Mouse (Mus musculus) cortical plate, adult 2 months (tissue): ENCODE measurements around the gene Sh2d3c. TPM values are rescaled to one million over a fixed set of nuclear protein-coding genes. Genes with fewer than 3 reads are reported as not detected.

Experiments
- H3K27ac ChIP-seq: fragments of 200-500 bp; 2 replicates; pipeline ENCODE4 v1.5.1; 2012; ENCODE audit warnings: low read length, control low read depth, inconsistent platforms; ENCODE audit not compliant: insufficient read depth
- H3K4me1 ChIP-seq: fragments of 200-500 bp; 2 replicates; pipeline ENCODE4 v1.6.1; 2011; ENCODE audit warnings: low read length; ENCODE audit not compliant: control insufficient read depth, insufficient read depth
- H3K4me3 ChIP-seq: fragments of 200-500 bp; 2 replicates; pipeline ENCODE4 v1.5.1; 2011; ENCODE audit warnings: mild to moderate bottlenecking, low read length, control low read depth; ENCODE audit not compliant: insufficient read depth
- CTCF ChIP-seq: fragments of 200-500 bp; IDR thresholded peaks from 2 replicates; pipeline ENCODE4 v1.5.1; 2011; ENCODE audit warnings: mild to moderate bottlenecking, control low read depth, low read length; ENCODE audit not compliant: insufficient read depth; ENCODE audit errors: extremely low read depth
- POLR2A ChIP-seq: fragments of 200-500 bp; IDR thresholded peaks from 2 replicates; pipeline ENCODE4 v1.6.1; 2011; ENCODE audit warnings: mild to moderate bottlenecking, low read length, control low read depth; ENCODE audit not compliant: insufficient read depth; ENCODE audit errors: extremely low read depth
- polyA plus RNA-seq: library from polyadenylated mRNA; depleted of rRNA; stranded (reverse); fragments of >200 nt; gene quantifications from 2 replicates; pipeline ENCODE4 v1.2.3, GENCODE M21; 2012

Gene Sh2d3c
- polyA plus RNA-seq, 1 experiment: 29.7 TPM

DNA sequence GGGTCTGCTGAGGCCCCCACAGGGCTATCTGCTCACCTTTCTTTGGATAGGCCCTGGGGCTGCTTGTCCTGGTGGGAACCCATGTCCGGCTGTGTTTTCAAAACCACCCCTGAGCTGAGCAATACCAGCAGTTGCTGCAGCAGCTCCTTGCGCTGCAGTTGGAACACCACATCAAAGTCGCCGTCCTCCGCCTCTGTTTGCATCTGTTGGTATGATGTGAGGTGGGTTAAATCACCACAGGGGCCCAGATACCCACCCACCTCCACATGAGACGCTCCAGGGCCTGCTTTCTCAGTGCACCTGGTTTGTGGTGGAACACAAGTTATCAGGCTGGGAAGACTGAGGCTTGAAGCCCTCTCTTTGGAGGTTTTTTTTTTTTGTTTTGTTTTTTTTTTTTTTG lies 57.2 kb downstream of the Sh2d3c start:
- no peak for TF ChIP-seq POLR2A
- no peak overlapping the region for H3K27ac ChIP-seq
- H3K4me1 ChIP-seq: no peaks in the 10 kb centered on the region
- no peak overlapping the region for H3K4me3 ChIP-seq

DNA sequence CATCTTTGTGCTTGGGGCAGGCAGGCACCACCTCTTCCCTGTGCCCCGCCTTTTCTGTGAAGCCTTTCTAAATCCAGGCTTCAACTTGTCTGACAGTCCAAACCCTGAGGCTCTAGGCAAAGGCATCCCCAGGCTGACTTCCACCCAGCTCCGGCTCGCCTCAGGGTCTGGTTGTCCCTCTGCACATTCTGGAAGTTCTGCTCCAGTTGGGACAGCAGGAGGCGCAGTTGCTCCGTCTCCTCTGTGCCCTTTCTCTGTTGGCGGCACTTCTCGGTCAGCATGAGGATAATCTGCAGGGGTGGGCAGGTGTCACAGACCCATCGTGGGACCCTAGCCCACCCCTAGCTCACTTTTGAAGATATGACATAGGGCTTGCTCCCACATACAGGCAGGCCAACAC lies 58.3 kb downstream of the Sh2d3c start:
- H3K4me3 ChIP-seq: no peak overlapping the region
- no peak overlapping the region for H3K27ac ChIP-seq
- peak; percentile 88 for TF ChIP-seq CTCF
- no peak for TF ChIP-seq POLR2A
- peaks cover 1% of the 10 kb centered on the region; the same call in 1 of the 2 replicates for H3K4me1 ChIP-seq

DNA sequence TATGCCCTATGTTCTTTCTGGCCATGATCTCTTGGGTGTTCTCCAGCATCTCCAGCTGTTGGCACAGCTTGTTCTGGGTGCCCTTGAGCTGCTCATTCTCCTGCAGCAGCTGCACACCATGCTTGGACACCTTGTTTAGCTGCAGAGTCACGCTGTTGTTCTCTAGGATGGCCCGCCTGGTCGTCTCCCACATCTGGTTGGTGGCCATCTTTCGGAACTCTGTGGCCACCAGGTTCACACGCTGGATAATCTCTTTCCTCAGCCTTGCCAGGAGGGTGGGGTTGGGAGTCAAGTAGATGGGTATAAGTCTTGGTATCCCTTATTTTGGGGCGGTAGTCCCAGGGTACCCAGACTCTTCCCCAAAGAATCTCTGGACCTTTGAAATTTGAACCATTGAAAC lies 58.9 kb downstream of the Sh2d3c start:
- H3K4me1 ChIP-seq: peaks cover 1% of the 10 kb centered on the region; the same call in 1 of the 2 replicates
- H3K4me3 ChIP-seq: no peak overlapping the region
- no peak overlapping the region for H3K27ac ChIP-seq
- TF ChIP-seq POLR2A: no peak
- TF ChIP-seq CTCF: no peak

DNA sequence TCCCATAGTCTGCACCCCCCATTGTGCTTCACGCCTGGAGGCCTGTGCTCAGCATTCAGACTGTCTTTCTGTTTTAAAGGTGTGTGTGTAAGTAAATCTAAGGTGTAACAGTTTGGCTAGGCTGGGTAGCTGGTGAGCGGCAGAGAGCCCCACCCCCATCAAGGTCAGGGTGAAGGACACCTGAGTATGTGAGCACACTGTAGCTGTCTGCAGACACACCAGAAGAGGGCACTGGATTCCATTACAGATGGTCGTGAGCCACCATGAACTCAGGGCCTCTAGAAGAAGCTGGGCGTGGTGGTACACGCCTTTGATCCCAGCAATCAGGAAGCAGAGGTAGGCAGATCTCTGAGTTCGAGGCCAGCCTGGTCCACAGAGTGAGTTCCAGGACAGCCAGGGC lies 60.9 kb downstream of the Sh2d3c start:
- TF ChIP-seq POLR2A (no peak), CTCF (no peak)
- Histone ChIP-seq H3K27ac (no peak overlapping the region), H3K4me3 (no peak overlapping the region), H3K4me1 (peaks cover 1% of the 10 kb centered on the region; the same call in 1 of the 2 replicates)

DNA sequence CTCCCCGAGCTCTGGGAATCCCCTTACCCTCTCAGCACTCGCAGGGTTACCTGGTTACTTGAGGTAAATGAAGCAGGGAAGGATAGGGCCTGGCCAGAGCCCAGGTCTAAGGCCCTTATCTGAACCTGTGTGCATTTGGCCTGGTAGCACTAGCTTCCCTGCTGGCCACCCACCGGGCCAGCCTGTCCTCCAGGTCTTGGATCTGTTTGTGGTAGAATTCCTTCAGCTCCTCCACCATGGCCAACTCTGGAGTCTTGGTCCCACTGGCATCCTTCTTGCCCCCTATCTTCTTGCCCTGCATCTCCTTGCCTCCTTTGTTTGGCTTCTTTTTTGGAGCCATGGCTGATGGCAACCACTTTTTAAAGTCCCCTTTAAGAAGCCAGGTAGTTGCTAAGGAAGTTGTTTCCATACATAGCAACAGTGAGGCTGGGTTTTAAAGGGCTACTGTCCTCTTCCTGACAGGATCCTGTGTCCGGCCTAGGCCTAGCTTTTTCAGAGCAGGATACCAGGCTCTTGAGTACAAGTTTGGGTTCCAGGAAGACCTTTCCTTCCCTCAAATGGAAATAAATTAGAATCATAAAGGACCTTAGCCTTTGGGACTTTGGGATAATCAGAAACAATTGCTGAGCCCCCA lies 63.3 kb downstream of the Sh2d3c start, which contains the start of gene Cfap157:
Cfap157 (minus strand) TSS at position 381 of the 634 bp plus-strand sequence.
- peak within 1 kb of the TSS; percentile 25; the same call in 1 of the 2 replicates for H3K4me3 ChIP-seq
- H3K27ac ChIP-seq: no peak within 1 kb of the TSS
- no peak for TF ChIP-seq CTCF
- H3K4me1 ChIP-seq: peaks cover 1% of the 10 kb centered on the region; the same call in 1 of the 2 replicates

DNA sequence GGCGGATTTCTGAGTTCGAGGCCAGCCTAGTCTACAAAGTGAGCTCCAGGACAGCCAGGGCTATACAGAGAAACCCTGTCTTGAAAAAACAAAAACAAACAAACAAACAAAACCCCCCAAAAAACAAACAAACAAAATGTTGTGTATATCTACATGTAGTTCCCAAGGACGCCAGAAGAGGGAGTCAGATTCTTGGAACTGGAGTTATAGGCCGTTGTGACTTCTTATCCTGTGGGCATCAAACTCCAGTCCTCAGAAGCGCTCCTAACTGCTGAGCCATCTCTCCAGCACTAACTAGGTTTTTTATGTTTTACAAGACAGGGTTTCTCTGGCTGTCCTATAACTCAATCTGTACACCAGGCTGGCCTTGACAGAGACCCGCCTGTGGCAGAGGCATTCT lies 66.3 kb downstream of the Sh2d3c start:
- Histone ChIP-seq H3K4me3 (no peak overlapping the region), H3K27ac (no peak overlapping the region), H3K4me1 (peaks cover 1% of the 10 kb centered on the region; the same call in 1 of the 2 replicates)
- TF ChIP-seq POLR2A (no peak), CTCF (peak; percentile 29; the same call in 1 of the 2 replicates)

DNA sequence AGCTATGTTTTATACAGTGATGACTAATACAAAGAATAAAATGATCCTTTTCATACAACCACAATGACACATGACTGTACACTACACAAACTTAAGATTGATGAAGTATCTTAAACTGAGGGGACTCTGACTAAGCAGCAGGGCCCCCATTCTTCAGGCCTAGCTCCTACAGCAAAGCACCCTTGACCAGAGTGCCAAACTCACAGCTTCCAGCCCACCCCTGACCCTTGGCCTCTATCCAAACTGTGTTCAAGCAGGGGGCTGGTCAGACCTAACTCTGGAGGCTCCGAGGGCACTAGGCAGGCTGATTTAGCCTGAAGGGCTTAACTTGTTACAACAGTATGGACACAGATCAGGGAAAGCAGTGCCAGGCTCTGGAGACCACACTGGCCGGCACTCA lies 67.7 kb downstream of the Sh2d3c start:
- Histone ChIP-seq H3K4me3 (no peak overlapping the region), H3K4me1 (peaks cover 1% of the 10 kb centered on the region; the same call in 1 of the 2 replicates), H3K27ac (no peak overlapping the region)
- TF ChIP-seq CTCF: no peak
- no peak for TF ChIP-seq POLR2A

DNA sequence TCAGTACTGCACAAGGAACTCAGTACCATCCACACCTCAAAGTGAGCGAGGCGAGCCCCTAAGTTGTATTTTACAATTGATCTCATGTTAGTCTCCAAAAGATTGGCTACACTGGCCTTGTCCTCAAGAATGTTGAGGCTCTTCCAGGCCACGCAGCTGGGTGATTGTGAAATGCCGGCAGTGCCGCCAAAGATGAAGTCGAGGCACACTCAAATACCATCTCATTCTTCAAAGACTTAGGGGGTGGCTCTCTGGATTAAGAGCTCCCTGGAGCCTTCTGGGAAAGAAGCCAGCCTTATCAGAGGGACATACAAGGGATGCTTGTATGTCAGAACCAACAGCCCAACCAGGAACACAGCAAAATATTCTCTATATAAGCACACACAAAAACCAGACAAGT lies 70.4 kb downstream of the Sh2d3c start:
- Histone ChIP-seq H3K27ac (no peak overlapping the region), H3K4me1 (no peaks in the 10 kb centered on the region), H3K4me3 (no peak overlapping the region)
- no peak for TF ChIP-seq CTCF

DNA sequence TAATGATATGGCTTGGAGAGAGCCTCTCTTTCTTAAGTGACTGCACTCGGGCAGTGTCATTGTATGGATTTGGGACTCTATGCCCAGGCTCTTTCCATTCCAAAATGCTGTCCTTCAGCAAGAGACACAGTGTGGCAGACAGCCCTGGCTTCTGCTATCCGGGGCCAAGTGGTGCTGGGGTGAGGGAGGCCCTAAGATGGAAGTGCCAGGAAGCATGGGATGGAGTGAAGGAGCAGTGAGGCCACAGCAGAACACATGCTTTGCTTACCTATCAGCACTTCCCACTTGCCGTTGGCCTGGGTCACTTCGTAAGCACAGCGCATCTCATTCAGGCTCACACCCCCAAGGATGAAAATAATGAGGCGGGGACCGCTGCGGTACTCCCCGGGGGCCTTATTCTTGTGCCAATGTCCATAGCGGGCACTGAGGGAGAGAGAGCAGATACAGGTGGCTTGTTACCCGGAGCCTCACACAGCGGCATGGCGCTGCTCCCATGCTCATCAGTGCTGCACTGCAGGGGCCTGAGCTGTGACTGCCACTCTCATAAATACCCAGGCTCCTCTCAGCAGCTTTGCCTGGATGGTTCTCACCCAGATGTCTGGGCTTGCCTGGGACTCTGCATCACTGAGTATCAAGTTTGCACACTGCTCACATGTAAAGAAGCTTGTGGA lies 75.0 kb downstream of the Sh2d3c start:
- TF ChIP-seq POLR2A (no peak), CTCF (no peak)
- Histone ChIP-seq H3K4me1 (peaks cover 4% of the 10 kb centered on the region; the same call in 1 of the 2 replicates), H3K27ac (no peak overlapping the region), H3K4me3 (no peak overlapping the region)
